Mouse (Mus musculus) G1E (cell line): ENCODE measurements around the gene Dnajb4.

Experiments used
- CTCF ChIP-seq: IDR thresholded peaks from 2 replicates; pipeline ENCODE4 v1.5.1; 2012; ENCODE audit warnings: low read depth, low read length, inconsistent platforms, mixed read lengths
- POLR2AphosphoS5 ChIP-seq: IDR thresholded peaks from 2 replicates; pipeline ENCODE4 v1.6.1; 2012; ENCODE audit warnings: low read depth, low read length, inconsistent platforms; ENCODE audit not compliant: insufficient replicate concordance

GRCm38 (mm10) chr3:152204577-152204976 is 5.5 kb downstream of the Dnajb4 start:
- no peak for TF ChIP-seq CTCF
- no peak for TF ChIP-seq POLR2AphosphoS5
